Mouse (Mus musculus) B cell, adult 2 months (primary cell): ENCODE results near the gene Foxp1.

Experiments used
- DNase-seq, 2 experiments: peaks; one replicate each; pipeline ENCODE4 v3.0.0; 2022

Foxp1 gene

DNA sequence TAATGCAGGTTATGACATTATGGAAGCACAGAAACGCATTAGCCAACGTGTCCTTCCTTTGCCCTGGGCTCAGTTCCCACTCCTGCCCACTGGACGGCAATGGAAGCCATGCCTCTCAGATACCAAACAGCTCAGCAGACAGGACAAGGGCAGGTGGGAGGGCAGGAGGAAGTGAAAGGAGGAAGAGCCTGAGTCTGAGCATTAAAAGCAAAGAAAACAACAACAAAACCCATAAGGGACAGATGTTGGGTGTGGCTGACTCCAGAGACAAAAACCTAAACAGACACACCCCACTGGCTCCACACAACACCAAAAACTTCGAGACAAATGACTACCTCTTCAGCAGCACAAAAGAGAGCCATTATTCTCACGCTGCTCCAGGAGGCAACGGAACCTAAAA is 515.0 kb downstream of the Foxp1 start:
- DNase-seq: peak; percentile 72 to 75

- no peak for DNase-seq
These were observed 518.1 kb downstream of the Foxp1 start for GRCm38 (mm10) chr6:99004255-99004997.

DNA sequence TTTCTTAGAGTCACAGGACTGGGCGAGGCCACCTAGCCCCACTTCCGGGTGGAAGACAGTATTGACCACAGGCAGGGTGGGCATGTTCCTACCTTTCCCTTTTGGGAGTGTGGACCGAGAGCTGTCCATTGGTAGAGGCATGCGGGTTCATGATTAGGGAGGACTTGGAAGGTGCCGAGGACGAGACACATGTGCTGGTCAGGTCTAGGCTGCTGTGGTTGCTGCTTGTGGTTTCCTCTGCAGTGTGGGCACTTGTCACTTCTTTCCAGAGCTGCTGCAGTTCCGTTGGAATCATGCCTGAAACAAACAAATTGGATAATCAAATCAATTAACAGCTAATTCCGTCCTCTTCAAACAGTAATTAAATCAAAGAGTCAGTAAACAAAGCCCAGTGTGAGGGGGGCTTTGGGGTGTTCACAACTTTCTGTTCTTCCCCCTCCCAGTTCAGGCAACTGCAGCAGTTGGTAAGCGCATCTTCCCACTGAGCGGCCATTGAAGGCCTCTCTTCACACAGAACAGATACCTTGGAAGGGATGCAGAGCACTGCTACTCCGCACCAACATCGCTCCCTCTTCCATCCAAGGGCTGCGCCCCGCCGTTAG is 519.3 kb downstream of the Foxp1 start:
- no peak for DNase-seq

DNA sequence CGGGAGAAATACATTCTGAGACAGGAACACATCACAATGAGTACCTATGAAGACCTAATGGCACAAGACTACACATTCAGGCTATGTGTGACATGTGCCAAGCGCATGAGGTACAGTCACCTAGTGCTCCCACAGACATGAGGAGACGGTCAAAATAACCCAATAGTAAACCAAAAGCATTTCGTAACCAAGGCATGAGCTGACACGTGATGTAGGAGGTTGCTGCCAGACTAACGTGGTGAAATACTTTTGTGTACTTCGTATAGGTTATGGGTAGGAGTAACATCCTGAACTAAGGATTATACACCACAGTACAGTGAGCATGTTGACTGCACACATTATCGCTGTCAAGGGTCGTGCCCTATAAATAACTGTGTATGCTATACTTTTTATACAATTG is 520.9 kb downstream of the Foxp1 start:
- DNase-seq: no peak

GRCm38 (mm10) chr6:98998971-98999932 is 523.3 kb downstream of the Foxp1 start:
- DNase-seq: no peak

- peak; percentile 34 to 44 for DNase-seq
These were observed 524.8 kb downstream of the Foxp1 start for GRCm38 (mm10) chr6:98997742-98998141.

DNA sequence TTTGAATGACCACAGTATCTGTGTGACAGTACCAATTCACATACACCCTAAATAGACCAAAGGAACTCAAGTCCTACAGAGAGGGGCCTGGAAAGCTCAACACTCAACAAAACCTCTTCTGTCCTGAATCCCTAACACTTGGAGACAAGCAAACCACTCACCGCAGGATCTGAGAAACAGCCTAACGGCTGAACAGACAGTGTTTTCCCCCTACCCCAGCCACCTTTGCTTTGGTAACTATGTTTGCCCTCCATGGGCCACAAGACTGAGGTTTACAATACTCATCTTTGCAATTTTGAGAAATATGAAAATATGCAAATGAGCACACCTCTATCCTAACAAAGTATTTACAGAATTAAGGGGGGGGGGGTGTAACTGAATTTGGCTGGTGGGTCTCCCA is 525.7 kb downstream of the Foxp1 start:
- DNase-seq: no peak

GRCm38 (mm10) chr6:98996346-98996745 is 526.2 kb downstream of the Foxp1 start:
- no peak for DNase-seq

DNA sequence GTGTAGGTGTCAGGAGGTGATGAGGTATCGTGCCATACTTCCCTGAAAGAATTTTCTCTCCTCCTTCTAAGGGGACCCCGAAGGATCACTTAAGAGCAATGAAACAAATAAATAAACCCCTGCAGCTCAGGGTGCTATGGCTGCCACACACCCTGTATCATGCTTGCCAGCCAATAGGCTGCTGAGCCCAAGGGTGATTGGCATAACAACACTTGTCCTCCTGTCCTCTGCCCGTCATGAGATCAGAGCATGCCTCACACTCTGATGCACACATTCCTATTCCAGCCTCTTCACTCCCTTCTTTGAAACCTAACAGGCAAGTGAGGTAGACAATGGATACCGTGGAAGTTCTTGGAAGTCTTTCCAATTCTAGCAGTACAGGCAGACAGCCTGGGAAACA is 526.8 kb downstream of the Foxp1 start:
- no peak for DNase-seq

- peak; percentile 78 to 82 for DNase-seq
These were observed 527.6 kb downstream of the Foxp1 start for GRCm38 (mm10) chr6:98994902-98995301.

DNA sequence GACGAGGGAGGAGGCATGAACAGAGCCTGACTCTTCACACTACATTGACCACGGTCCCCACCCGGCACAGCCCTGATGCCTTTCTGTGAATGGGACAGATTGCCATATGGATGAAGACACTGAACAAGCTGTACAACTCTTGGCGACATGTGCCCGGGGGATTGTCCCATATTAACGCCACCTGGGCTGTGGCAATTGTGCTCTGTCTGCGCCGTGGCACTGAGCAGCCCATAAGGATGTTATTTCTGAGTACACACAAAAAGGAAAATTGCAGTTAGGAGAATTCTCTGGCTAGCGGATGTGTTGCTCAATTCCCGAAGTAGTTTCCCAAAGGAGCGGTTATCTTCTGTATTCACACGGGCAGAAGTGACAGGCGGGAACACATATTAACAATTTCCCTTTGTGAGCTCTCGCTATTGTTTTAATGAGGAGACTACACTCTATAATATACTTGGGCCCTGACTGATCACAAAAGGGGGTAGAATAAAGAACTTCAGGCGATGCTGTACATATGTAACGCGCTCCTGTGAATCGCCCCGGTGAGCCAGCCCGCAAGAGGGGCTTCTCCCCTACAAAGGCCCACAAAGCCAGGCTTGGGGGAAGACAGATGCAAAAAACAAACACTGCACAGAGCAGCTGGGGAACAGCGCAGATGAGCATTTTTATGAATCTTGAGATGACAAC is 528.3 kb downstream of the Foxp1 start:
- no peak for DNase-seq

DNA sequence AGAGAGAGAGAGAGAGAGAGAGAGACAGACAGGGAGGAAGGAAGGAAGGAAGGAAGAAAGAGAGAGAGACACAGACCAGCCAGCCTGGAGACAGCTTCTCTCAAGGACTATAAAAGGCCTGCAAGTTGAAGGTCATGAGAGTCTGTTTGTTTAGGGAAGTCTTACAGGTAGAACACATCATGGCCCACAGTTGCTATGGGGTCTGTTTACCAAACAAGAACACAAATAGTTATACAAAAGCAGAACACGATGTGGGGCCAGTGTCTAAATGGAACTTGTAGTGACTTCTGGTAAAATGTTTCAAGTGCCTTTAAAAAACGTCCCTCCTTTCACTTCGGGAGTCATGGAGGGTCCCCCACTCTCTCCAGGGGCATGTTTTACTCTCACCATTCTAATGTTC is 529.3 kb downstream of the Foxp1 start:
- peak; percentile 62 to 74 for DNase-seq

GRCm38 (mm10) chr6:98992772-98993147 is 529.8 kb downstream of the Foxp1 start:
- DNase-seq: peak; percentile 54 to 56

DNA sequence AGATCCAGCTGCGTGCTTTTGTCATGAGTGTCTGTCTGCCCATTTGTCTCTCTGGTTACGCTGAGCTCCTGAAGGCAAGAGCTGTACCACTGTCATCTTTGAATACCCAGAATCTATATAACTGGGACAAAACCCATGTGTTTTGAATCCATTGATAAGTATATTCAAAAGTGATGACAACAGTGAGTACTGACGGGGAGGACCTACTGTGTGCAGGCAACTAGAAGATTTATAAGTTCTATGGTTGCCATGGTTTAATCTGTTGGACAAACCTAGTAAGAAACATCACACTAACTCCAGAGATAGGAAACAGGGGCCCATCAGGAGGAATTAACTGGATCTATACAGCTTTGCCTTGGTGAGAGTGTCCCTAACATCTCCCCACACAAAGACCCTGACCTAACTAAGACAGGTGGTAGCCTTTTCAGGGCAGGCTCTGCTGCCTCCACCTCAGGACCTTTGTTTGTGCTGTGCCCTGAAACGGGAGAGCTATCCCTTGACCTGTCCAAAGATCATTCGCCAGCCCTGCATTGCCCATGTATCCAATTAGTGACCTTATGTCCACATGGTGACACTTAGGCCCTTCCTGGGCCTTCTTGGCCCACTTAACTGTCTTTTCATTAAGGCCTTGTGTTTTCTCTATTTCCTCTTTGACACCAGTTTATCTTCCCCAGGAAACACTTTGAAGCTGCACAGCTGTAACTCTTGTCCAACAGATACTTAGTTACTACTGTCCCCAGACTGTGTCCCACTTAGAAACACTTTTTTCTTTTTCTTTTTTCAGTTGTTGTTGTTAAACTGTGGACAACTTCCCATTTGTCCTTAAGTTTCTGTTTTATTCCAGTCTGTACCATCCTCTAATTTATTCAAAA is 530.4 kb downstream of the Foxp1 start:
- no peak for DNase-seq

DNA sequence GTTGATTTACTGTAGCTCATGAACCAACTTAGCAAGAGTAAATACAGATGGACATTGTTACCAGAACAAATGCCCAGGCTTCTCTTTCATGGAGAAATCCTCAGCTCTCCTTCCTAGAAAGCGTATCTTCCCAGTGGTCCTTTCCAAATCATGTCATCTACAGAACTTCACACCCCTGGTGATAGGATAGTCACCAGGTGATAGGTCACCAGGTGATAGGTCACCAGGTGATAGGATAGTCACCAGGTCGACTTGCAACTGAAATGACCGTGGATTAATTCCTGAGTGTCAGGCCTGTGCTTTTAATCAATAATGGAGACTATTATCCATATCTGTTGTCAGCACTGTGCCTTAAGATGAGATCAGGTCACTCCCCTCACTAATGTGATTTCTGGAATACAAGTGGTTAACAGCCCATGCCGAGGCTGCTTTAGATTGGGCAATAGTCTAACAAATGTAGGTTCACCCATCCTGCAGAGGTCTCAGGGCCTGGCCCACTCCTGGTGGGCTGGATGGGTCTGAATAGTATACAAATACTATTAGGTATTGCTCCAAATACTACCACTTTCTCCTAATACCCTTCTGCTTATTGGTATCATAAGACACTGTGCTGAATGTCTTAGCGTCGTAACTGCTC is 534.9 kb downstream of the Foxp1 start:
- no peak for DNase-seq

GRCm38 (mm10) chr6:98985452-98985851 is 537.1 kb downstream of the Foxp1 start:
- DNase-seq: peak in 1 of 2 experiments; percentile 47

DNA sequence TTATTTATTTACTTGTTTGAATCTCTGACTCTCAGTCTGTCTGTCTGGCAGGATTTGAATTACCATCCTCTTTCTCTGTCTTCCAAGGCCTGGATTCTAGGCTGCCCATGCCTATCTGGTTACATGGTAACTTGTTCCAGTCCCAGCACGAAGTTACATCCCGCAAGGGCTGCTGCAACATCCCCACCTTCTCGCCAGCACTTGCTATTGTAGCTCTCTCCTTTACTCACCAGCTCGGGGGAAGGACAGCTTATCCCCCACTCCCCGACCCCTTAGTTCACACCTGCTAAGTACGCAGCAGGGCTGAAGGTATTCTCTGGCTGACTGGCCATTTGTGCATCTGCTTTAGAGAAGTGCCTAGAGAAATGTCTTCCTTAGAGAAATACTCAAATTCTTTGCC is 537.9 kb downstream of the Foxp1 start:
- DNase-seq: no peak

- DNase-seq: no peak
These were observed 538.5 kb downstream of the Foxp1 start for GRCm38 (mm10) chr6:98984026-98984425.

DNA sequence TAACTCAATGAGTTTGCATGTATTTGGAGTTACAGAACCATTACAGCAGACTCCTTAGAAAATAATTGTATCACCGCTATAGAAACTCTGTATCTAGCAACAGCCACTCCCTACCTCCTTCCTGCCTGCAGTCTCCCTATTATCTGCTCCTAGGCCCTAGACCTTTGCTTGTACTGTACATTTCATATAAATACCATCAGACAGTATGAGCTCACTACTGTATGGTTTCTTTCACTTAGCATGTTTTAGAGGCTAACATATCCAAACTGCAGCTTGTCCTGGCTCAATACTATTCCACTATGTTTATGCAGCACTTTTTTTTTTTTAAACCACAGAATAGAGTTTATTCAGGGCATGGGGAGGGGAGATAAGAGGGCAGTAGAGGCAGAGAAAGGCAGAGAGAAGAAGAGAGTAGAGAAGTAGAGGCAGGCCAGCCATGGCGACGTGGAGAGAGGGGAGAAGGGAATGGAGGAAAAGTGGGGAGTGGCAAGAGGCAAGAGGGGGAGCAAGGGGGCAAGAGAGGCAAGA is 539.1 kb downstream of the Foxp1 start:
- DNase-seq: no peak

DNA sequence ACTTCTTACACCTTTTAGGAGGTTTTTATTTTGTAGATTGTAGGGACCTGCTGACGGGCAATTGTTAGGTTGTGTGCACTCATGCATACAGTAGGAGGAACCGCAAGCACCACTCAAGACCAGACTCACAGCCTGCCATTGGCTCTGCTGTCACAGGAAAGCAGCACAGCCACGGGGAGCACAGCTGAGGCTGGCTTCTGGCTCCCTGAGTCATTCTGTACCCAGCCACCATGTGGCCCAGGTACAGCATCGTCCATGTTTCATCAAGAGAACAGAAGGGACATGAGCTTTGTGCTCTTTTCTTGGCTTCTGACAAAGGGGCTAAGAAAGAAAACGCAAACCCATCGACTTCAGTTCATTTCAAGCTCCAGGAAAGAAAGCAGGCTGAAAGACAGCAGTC is 541.3 kb downstream of the Foxp1 start:
- peak; percentile 57 to 65 for DNase-seq

DNA sequence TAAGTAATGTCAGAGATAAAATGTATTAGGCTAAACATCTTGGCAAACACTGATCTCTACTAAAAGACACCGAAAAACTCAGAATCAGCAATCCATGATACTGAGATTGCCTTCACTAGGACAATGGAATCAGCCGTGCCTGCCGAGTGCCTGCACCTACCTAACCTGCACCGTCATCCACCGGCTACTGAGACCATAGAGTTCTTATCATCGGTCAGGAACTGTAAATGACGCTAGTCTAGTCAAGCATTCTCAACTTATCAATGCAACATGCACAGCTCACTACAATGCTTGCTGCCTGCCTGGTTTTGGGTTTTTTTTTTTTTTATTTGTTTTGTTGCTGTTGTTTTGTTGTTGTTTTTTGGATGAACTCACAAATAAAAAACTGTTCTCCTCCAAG is 542.1 kb downstream of the Foxp1 start:
- DNase-seq: no peak
